Mouse (Mus musculus) adrenal gland, postnatal 25 days (tissue): Measurements from ENCODE around the gene Ncstn. TPM values are rescaled to one million over a fixed set of nuclear protein-coding genes. Genes with fewer than 3 reads are reported as not detected.
A peak's percentile ranks its signal among the peaks of the same experiment; 100 is the strongest.

Source experiments
- DNase-seq: peaks from one replicate; pipeline ENCODE4 v3.0.0; 2021; ENCODE audit warnings: mixed read lengths
- total RNA-seq: library from RNA; stranded (reverse); gene quantifications from 2 replicates; pipeline ENCODE4 v1.2.3, GENCODE M21; 2021

Gene Ncstn
- total RNA-seq, 1 experiment from 2014 or later = 117 TPM

DNA sequence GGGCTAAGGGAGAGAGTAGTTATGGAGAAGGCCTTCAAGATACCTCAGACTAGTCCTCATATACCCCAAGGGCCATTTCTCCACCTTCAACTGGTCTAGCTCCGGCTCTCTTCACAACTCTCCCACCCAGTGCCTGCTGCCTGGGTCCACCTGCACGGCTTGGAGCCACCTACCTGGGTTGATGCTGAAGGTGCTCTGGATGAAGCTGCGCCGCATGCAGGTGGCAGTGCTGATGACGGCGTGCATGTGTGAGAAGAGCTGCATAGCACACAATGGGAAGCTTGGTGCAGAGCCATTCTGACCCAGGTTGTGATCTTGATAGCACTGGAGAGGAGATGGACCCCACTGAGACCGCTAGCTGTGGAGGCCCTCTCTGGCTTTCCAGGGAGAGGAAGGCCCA lies 10.0 kb downstream of the Ncstn start:
- no peak for DNase-seq

DNA sequence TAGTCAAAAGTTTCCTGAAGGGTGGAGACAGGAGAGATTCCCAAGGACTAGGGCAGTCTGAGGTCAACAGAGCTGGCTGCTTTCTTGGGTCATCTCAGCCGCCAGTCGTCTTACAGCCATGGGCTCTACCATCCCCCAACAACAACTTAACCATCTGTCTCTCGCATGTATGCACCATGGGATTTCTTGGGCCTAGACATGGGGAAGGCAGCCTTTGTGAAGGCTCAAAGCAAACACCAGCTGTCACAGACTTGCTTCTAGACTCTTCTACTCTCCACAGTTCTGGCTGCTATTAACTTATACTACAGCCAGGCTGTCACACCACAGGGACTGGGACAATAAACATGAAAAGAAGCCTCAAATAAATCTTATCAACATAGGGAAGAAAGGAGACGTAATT lies 11.0 kb downstream of the Ncstn start:
- no peak for DNase-seq

DNA sequence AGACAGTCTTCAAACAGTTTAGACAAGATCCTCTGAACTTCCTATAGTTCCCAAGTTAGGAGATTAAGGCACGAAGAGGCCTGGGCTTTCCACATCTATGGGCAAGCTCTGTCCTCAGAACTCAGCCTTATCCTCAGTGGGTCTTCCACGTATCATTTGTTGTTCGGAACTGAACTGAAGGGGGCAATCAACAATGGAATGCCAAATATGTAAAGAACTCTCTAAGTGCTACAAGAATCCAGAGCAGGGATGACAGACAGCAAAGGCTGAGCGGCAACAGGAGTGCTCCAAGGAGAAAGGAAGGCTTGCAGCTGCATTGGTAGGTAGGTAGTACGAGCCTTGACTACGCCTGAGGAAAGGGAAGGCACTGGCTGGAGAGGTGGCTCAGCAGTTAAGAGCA lies 12.4 kb downstream of the Ncstn start:
- no peak for DNase-seq

DNA sequence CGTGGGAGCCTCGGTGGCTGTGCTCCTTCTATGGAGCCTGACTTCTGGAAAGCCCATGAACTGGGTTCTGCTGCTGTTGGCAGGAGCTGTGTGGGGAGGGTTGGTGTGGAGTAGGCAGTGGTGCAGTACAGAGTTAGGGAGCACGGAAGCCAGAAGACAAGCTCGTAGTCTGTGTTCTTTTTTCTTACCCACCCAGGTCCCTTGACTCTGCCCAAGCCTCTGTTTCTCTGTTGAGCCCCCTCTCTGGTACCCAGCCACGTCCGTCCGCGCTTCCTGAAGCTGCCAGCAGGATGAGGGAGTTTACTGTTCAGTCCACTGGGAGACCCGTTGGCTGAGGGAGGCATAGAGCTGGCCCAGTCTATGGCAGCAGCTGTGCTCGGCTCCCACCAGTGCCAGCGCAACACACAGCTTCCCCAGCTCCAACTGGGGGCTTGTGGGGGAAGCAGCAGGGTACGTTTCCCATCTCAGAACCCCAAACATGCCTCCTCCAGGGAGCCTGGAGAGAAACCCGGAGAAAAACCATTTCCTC lies 17.9 kb downstream of the Ncstn start:
- DNase-seq = no peak

DNA sequence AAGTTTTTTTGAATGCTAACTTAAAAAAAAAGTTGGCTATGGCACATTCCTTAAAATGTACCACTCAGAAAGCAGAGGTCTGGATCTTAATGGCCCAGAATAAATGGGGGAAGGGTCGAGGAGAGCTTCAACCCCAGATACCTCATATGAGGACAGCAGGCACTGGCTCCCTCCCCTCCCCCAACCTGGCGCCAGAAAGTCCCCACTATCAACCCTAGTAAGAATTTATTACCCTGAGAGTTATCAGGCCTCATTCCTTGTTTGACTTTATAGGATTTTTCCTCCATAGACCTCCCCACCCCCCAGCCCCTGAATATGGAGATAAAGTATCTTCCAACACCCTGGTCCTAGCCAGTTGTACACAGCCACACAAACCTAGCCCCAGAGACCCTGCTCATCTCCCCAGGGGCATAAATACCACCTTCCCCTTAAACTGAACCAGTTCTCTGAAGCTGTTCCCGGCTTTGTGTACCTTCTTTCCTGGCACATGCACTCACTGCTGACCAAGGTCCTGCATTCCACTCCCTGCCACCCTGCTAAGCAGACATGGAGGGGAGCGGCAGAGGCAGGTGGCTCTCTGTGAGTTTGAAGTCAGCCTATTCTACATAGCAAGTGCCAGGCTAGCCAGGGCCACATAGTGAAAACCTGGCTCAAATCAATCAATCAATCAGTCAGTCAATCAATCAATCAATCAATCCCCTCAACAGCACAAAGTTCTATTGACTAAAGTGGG lies 19.1 kb downstream of the Ncstn start:
- DNase-seq = no peak

DNA sequence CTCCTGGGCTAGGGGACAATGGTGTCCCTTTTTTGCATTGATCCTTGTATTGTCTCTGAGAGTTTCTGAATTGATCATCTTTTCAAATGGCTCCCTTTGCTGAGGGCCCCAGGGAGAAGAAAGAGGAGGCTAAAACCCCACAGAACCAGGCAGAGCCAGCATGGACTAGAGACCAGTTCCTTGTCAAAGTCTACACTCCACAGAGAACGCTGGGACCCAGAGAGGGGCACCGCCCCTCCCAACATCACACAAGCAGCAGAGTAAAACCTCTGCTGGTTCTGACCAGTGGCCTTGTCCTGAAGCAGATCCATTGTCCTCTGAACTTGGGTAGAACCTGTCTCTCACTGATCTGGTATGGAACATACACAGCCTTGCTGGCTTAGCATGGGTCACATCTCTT lies 20.5 kb downstream of the Ncstn start:
- DNase-seq = no peak

DNA sequence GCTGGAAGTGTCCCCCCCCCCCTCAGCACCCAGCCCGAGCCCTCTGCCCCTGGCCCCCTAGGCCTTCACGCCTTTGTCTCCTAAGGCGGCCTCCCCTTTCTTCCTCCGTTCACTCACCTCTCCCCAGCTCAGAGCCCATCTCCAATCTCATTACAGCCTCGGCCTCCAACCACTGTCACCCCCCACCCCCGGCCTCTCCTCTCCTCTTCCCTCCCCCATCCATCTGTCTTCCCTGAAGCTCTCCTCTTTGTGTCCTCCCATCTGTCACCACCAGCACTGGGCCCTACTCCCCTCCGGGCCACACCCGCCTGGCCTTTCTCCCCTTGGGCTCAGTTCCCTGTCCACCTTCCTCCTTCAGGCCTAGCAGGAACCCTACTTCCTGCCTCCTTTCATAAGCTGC lies 21.4 kb downstream of the Ncstn start:
- no peak for DNase-seq

DNA sequence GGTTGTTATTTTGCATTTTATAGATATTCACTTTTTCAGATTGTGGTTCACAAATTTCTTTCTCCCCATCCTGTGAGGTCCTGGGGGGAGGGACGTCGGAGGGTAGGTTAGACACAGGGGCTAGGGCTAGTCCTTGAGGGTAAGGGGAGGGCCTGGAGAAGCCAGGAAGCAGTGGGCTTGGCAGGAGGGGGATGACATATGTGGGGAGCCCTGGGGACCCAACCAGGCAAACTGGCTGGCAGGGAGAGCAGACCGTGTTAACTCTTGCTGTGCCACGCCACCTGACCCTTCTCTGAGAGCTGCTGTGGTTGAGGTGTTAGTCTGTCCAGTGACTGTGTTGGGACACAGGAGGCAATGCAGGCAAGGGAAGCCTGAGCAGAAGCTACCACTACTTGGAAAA lies 21.9 kb downstream of the Ncstn start:
- no peak for DNase-seq

DNA sequence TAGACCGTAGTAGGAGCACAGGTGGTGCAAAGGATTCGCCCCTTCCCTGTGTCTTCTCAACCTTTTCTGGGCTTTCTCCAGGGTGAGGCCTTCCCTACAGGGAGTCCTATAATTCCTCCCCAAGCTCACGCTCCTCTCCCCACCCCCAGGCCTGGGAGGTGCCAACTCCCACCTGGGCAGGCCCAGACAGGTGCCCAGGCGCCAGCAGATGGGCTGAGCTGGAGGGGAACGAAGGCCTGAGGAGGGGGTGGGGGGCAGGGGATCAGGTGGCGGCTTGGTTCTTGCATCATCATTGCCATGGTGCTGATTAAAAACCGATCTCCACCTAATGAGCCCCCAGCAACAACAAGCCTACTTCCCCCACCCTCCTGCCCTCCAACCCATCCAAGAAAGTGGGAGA lies 23.7 kb downstream of the Ncstn start:
- DNase-seq = no peak

DNA sequence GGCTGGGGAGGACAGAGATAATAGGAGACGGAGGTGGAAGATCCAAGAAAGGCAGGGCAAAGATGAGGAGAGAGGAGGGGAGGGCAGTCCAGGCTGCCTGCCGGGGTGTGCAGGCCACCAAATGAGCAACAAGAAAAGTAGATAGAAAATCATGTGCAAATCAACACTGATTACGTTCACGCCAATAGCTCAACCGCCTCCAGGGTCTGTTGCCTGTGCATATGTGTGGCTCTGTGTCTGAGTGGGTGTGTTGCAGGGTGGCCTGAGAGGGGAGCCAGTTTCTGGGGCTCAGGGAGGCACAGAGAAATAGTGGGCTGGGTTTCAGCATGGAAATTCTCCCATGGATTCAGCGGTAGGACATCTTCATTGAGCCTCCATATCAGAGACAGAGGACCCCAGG lies 24.3 kb downstream of the Ncstn start:
- no peak for DNase-seq

DNA sequence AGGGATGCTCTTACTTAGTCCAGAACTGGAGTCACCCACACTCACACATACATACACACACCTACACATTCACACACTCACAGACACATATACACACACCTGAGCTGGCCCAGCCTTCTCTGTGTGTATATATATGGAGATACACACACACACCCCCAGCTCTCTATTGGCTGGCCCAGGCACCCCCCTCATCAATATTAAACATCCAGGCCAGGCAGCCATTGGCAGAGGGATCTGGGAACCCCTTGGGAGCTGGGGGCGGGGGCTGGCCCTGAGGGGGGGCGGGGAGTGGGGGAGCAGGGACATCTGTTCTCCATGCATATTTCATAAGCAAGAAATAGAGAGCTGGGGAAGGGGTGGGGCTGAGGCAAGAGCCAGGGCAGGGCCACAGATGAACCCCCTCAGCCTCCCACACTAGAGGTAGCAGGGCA lies 25.1 kb downstream of the Ncstn start, which contains the start of gene Nhlh1:
Gene Nhlh1, minus strand, starts transcription at position 83 of the 431 bp plus-strand sequence.
- DNase-seq = no peak

DNA sequence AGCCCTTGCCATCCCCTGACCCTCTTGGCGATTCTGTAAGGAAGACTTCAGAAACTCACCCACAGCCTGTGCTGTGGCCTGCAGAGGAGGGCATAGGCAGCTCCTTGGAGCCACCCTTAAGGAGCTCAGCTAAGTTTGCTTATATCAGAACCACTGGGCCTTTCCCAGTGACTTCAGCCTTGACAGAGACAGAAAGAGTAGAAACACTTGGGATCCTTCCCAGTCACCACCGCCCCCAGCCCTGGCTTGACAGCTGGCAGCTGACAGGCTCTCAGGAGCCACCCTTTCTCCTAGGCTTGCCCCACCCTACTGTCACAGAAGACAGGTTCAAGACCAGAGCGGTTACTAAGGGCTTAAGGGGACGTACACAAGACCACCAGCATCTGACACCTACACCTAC lies 26.3 kb downstream of the Ncstn start:
- no peak for DNase-seq

DNA sequence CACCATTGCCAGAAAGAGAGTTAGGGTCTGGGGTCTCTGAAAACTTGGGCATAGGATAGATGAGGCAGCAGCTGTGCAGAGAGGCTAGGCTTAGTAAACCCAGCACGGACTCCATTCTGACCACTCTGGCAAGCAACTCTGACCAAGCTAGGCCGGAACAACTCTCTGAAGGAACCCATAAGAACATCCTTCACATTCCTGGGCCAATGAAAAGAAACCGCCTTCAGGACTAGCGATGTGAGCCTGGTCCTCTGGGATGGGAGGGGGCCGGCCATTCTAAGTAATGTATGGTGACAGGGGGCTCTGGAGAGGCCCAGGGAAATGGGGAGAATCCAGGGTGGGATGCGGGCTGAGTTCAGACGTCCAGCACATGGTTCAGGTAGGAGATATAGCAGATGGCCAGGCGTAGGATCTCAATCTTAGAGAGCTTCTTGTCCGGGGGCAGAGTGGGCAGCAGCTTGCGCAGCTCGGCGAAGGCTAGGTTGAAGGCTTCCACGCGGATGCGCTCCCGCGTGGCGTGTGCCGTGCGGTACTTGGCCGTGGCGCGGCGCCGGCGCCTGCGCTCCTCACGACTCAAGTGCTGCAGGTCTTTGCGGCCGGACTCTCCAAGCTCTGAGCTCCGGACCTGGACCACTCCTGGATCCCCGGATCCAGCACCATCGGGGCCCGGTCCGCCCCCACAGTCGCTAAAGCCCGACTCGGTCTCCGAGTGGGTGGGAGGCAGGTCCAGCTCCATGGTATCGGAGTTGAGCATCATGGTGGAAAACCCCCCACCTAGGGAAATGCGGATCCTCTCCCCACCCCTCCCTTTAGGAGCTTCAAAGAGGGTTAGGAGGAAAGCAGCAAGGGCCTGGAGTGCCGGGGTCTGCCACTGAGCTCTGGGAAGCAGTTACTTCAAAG lies 28.8 kb downstream of the Ncstn start:
- DNase-seq = no peak

DNA sequence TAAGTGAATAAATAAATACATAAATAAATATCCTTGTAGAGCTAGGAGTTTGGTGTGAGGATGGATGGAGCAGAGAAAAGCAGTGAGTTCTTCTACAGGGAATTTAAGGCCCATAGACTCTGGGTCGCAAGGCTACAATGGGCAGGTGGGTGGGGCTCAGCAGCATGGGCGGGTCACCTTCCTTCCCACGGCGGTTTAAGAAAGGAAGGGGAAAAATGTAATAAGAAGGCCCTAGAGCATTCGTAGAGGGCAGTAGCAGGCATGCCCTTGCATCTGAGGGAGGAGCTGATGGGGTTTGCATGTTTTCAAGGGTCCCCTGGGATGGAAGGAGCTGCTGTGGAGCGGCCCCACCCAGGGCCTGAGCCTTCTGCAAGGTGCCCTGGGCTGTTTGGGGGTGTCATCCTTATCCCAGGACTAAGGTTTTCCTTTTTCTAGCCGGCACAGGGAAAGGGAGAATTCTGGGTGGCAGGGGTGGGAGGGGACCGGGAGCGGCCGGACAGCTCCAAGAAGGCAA lies 29.8 kb downstream of the Ncstn start:
- no peak for DNase-seq

DNA sequence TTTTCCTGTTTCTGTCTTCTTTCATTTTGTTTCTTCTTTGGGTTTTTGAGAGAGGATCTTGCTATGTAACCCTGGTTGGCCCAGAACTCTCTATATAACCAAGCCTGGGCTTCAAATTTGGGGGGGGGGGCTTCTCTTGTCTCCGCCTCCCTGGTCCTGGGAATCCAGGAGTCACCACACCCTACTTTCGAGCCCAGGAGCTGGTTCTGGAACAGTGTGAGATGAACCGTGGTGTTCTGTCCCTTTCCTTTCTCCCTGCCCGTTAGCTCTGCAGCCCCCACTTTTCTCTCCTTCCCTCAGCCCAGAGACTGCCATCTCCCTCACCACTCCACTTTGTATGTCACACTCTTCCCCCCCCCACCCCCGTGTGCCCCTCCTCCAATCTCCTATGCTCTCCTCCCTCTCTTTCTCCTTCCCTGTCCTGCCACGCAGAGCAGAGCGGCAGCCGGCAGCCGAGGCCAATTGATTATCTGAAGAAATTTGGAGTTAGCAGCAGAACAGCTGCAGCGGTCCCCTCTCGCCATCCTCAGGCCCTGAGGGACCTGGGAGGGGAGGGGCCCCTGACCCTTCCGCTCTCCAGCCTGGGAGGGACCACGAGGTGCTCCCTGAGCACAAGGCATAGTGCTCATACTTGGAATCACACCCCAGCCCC lies 33.3 kb downstream of the Ncstn start:
- DNase-seq = no peak

DNA sequence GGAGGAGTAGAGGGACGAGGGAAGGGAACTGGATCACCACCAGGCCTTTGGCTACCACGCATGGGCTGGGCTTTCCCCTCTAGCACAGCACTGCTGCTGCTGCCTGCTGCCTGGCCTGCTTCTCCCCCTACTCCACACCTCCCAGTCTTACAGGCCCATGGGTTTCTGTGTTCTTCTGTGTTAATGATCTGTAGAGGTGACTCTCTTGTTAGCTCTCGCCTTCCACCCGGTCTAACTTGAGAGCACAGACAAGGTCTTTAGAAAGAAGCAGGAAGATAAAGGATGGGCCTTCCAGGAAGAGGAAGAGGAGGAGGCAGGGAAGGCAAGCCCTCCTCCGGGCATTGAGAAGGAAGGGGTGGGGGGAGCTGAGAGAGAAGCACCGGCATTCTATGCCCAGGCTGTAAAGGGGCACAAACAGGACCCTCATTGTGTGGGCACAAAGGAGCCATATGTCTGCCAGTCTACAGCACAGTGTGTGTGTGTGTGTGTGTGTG lies 34.3 kb downstream of the Ncstn start:
- no peak for DNase-seq

DNA sequence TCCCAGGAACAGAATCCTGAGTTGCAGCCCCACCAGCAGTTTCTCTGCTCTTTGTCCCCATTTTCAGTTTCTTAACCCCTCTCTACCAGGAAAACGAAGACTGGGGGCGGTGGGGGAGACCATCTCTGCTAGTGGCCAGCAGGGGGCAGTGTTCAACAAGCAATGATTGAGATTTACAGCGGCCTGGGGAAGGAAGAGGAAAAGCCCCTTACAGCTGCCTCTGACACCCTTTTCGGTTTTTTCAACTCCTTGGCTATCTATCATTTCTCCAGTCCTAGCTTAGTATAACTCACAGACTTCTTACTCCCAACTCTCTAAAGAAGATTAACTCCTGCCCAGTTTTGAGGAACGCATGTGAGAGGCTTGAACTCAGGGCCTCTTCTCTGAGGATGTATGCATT lies 35.7 kb downstream of the Ncstn start:
- peak; percentile 77 for DNase-seq

DNA sequence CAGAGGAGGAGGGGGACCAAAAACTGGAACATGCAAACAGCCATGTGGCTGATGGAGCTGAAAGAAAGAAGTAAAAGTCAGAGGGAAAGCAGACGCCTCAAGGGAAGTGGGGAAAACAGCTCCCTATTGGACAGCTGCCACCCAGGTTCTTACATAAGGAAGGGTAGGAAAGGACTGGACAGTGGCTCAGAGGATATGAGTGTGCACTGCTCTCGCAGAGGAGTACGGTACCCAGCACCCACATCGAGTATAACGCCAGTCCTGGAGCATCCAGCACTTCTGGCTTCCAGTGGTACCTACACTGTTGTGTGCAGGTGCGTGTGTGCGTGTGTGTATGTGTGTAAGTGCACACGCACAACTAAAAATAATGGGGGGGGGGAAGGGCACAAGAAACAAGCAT lies 36.2 kb downstream of the Ncstn start:
- no peak for DNase-seq

DNA sequence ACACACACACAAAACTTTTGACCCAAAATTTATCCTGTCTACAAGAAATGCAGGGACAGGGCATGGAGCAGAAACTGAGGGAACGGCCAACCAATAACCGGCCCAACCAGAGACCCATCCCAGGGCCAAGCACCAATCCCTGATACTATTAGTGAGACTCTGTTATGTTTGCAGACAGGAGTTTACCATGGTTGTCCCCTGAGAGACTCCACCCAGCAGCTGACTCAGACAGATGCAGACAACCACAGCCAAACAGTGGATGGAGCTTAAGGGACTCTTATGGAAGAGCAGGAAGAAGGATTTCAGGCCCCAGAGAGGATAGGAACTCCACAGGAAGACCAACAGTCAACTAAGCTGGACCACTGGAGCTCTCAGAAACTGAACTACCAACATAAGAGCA lies 52.7 kb downstream of the Ncstn start:
- no peak for DNase-seq

DNA sequence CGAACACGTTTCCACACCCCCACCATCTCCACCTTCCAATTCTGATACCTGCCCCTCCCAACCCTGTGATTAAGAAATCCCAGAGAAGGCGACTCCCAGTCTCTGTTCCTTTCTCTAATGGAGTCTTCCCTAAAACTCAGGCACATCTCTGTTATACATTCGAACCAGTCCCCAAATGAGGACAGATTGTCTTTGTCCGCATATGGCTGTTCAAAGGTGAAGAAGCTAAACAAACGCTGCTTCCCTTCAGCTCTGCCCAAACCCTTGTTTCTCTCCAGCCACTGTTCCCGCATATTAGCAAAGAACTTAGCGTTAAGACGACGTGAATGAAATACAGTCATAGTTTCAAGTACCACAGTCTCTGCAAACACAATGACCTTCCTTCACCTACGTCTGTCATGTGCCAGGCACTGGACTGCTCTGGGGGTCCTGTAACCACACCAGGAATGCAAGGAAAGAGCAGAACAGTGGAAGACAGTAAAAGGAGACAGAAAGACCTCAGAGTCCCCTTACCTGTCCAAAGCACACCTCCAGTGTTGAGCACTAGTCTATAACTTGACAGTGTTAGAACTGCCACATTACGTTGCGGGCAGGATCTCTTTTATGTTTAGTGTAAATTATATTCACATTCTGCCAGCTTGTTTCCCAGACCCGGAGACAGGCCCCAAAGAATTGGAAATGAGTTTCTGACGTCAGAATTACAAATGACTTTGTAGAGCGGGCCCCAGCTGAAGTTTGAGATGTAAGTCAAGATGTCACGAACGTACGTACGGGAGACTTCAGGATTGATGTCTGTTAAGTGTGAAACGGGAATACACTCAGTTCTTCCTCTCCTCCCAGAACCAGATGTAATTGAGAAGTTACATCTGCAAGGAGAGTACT lies 54.0 kb downstream of the Ncstn start, which contains the start of gene Vangl2:
Gene Vangl2, minus strand, starts transcription at position 51 of the 882 bp plus-strand sequence.
- no peak for DNase-seq

DNA sequence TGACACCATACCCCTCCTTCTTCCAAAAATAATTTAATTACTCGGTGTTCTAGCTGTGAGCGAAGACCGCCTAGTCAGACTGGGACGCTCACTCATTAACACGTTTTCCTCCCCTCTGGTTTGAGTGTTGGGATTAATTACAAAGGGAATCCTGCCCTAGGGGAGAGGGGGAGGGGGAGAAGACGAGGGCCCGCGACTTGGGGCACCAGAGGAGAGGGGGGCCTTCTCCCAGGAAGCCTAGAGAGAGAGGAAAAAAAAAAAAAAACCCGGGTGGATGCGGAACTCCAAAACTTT lies 54.8 kb downstream of the Ncstn start:
- no peak for DNase-seq
